Mouse (Mus musculus) activated CD4-positive, CD25-positive, alpha-beta regulatory T cell, adult 4 months (primary cell): Measurements from ENCODE around the gene Gm266. TPM values are rescaled to one million over a fixed set of nuclear protein-coding genes. Genes with fewer than 3 reads are reported as not detected.

ENCODE experiments used
- ATAC-seq: one replicate; pipeline ENCODE4 v1.8.0; 2017
- polyA plus RNA-seq, 2 experiments: library from polyadenylated mRNA; unstranded; fragments of 100-300 nt; shearing (Covaris generic); gene quantifications; one replicate each; pipeline ENCODE4 v1.2.1; 2017

Gm266 gene
- polyA plus RNA-seq, 2 experiments from 2014 or later, result not detected

DNA sequence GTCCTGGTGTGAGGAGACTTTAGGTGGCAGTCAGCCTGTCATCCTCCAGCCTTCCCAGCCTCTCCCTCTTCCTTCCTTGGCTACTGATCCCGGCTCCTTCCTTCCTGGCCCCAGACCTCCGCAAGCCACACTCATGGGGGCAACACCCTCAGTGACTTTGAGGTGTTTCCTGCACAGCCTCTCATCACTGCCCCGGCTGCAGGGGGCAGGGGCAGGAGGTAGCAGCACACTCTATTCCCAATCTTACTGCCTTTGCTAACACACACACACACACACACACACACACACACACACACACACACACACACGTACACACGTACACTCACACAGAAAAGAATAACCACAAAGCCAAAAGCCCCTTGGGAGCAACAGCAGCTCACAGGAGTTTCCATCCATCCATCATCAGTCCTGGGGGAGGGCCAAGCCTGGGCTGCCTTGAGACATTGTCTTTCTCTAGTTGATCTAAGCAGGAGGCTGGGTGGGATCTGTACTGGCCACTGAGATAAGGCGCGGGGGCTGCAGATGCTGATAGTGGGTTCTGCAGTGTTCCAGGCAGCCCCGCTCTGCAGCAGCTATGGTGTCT, 50.8 kb downstream of the Gm266 start:
- no peak for ATAC-seq

Other genes with a start within 250 kb of the Gm266 start
- gene Amn, start 214.7 kb downstream of the Gm266 start, polyA plus RNA-seq, result not detected
- gene Cdc42bpb, start 108.1 kb downstream of the Gm266 start, polyA plus RNA-seq, result under 1 TPM; 0.25 to 0.27 TPM
- gene Lbhd2, start 79.0 kb downstream of the Gm266 start, polyA plus RNA-seq, result not detected
- gene Exoc3l4, start 68.8 kb downstream of the Gm266 start, polyA plus RNA-seq, result not detected
- not detected for gene Tnfaip2, start 43.4 kb downstream of the Gm266 start, polyA plus RNA-seq
- gene Eif5, start 52.2 kb upstream of the Gm266 start, polyA plus RNA-seq, result 100 to 1,000 TPM; 177 to 194 TPM
- gene Mark3, start 88.7 kb upstream of the Gm266 start, polyA plus RNA-seq, result 10 to 100 TPM; 29.0 to 31.8 TPM
- 10 to 100 TPM; 21.3 to 26.2 TPM for gene Ckb, start 186.5 kb upstream of the Gm266 start, polyA plus RNA-seq
- 1 to 10 TPM; 2.7 to 4.3 TPM for gene Trmt61a, start 192.3 kb upstream of the Gm266 start, polyA plus RNA-seq
- 10 to 100 TPM; 30.2 to 32.4 TPM for gene Bag5, start 227.4 kb upstream of the Gm266 start, polyA plus RNA-seq
- 10 to 100 TPM; 72.7 to 78.9 TPM for gene Apopt1, start 227.4 kb upstream of the Gm266 start, polyA plus RNA-seq